Mouse (Mus musculus): ENCODE measurements around the gene Cacnb4. TPM values are rescaled to one million over a fixed set of nuclear protein-coding genes. Genes with fewer than 3 reads are reported as not detected.

Cacnb4 gene
- polyA plus RNA-seq, 1 experiment = 0.01 TPM

DNA sequence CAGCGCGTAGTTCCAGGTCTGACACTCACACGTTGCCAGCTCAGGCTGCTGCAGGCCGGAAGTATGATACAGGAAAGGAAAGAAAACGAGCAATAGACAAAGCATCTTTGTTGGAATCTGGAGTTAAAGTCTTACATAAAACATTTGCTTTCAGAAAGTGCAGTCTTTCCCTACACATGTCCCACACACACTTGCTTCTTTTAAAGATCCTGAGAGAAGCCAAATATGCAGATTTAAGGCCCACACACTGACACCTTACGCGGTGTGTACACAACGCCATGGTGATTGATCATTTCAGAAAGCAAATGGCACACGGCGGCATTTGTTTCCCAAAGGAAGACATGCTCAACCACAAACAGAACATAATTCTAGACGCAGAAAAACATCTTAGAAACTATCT, 129.3 kb downstream of the Cacnb4 start:
- no peak overlapping the region for H3ac ChIP-seq (ENCODE audit: control insufficient read depth, insufficient read length)
- no peaks in the 10 kb centered on the region for H3K79me2 ChIP-seq (ENCODE audit: control insufficient read depth, insufficient read depth)
- no peaks in the 10 kb centered on the region for H3K36me3 ChIP-seq (ENCODE audit: control insufficient read depth, insufficient read depth)
- H3K4me2 ChIP-seq (ENCODE audit: low read depth) = no peak overlapping the region
- no peak overlapping the region for H3K4me3 ChIP-seq
- no peaks in the 10 kb centered on the region for H3K27me3 ChIP-seq (ENCODE audit: control insufficient read depth, insufficient read depth, insufficient read length)
- no peak for TF ChIP-seq POLR2A (IDR thresholded peaks at IDR 0.05; ENCODE audit: insufficient read length, low read depth)
- TF ChIP-seq MAX (IDR thresholded peaks at IDR 0.05; ENCODE audit: low read depth) = no peak
- no peak for TF ChIP-seq REST (IDR thresholded peaks at IDR 0.05; ENCODE audit: insufficient read depth, insufficient read length)
- TF ChIP-seq MYOD1 (IDR thresholded peaks at IDR 0.05; ENCODE audit: control insufficient read depth in 1 of 3, insufficient read length in 2 of 3, low read depth in 2 of 3) = no peak
- no peak for TF ChIP-seq E2F4 (IDR thresholded peaks at IDR 0.05; ENCODE audit: insufficient read depth)
- TF ChIP-seq SRF (IDR thresholded peaks at IDR 0.05; ENCODE audit: control insufficient read depth, insufficient read length, low read depth) = no peak
- TF ChIP-seq POLR2AphosphoS2 (IDR thresholded peaks at IDR 0.05; ENCODE audit: insufficient read length, low read depth) = no peak
- no peak for TF ChIP-seq MYOG (IDR thresholded peaks at IDR 0.05; ENCODE audit: control insufficient read depth in 1 of 3, insufficient read depth in 1 of 3, insufficient read length in 2 of 3, low read depth in 2 of 3)

DNA sequence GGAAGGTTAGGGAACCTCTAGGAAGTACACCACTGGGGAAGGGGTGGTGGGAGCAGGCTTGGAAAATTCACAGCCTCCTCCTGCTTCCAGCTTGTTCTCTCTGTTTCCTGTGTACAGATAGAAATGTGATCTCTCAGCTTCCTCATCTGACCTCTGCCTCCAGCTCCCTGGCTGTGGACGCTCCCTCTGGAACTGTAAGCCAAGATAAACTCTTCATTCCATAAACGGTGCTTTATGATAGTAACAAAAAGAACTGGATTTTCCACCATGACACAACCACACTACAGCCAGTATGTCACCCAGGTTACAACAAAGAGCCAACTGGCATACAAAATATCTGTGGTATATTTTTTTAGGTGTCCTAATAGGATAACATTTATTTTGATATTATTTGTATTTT, 132.1 kb downstream of the Cacnb4 start:
- no peak for TF ChIP-seq POLR2AphosphoS2 (IDR thresholded peaks at IDR 0.05; ENCODE audit: insufficient read length, low read depth)
- no peak for TF ChIP-seq TCF3 (IDR thresholded peaks at IDR 0.05; ENCODE audit: insufficient read length, low read depth)
- no peak for TF ChIP-seq CEBPB (IDR thresholded peaks at IDR 0.05; ENCODE audit: insufficient read depth, poor library complexity, severe bottlenecking)
- TF ChIP-seq MAX (IDR thresholded peaks at IDR 0.05; ENCODE audit: low read depth) = no peak

DNA sequence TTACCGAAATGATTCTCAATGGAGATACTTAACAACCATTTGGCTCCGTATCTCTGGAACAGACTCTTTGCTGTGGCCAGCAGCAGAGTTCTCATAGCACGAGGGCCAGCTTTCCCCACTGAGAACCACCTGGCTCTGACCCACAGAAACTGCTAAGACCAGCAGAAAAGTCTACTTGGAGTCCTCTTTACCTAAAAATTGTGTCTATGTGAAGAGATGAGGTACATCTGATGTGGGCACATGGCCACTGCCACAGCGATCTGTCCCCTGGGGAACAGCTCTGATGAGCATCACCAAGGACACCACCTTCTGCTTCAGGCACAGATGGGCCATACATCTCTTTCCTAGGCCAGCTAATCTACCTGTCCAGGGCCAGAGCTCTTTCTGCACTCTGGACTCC, 135.6 kb downstream of the Cacnb4 start:
- no peaks in the 10 kb centered on the region for H3K36me3 ChIP-seq (ENCODE audit: control insufficient read depth, insufficient read depth)
- no peak overlapping the region for H3K4me3 ChIP-seq
- H3K79me2 ChIP-seq (ENCODE audit: control insufficient read depth, insufficient read depth) = no peaks in the 10 kb centered on the region
- peaks cover 5% of the 10 kb centered on the region for H3K27me3 ChIP-seq (ENCODE audit: control insufficient read depth, insufficient read depth, insufficient read length)
- no peak overlapping the region for H3K4me2 ChIP-seq (ENCODE audit: low read depth)
- TF ChIP-seq POLR2A (IDR thresholded peaks at IDR 0.05; ENCODE audit: insufficient read length, low read depth) (no peak), E2F4 (IDR thresholded peaks at IDR 0.05; ENCODE audit: insufficient read depth) (no peak), MYOG (IDR thresholded peaks at IDR 0.05; ENCODE audit: control insufficient read depth in 1 of 3, insufficient read depth in 1 of 3, insufficient read length in 2 of 3, low read depth in 2 of 3) (no peak), MYOD1 (IDR thresholded peaks at IDR 0.05; ENCODE audit: control insufficient read depth in 1 of 3, insufficient read length in 2 of 3, low read depth in 2 of 3) (no peak), TCF3 (IDR thresholded peaks at IDR 0.05; ENCODE audit: insufficient read length, low read depth) (no peak), USF1 (IDR thresholded peaks at IDR 0.05; ENCODE audit: low read depth) (no peak), REST (IDR thresholded peaks at IDR 0.05; ENCODE audit: insufficient read depth, insufficient read length) (no peak), TCF12 (IDR thresholded peaks at IDR 0.05; ENCODE audit: insufficient read depth, poor library complexity, severe bottlenecking) (no peak), MAX (IDR thresholded peaks at IDR 0.05; ENCODE audit: low read depth) (no peak), SRF (IDR thresholded peaks at IDR 0.05; ENCODE audit: control insufficient read depth, insufficient read length, low read depth) (no peak), POLR2AphosphoS2 (IDR thresholded peaks at IDR 0.05; ENCODE audit: insufficient read length, low read depth) (no peak), CEBPB (IDR thresholded peaks at IDR 0.05; ENCODE audit: insufficient read depth, poor library complexity, severe bottlenecking) (no peak)
- H3ac ChIP-seq (ENCODE audit: control insufficient read depth, insufficient read length) = no peak overlapping the region

More for the DNA sequence above, 132.1 kb downstream of the Cacnb4 start:
- Histone ChIP-seq H3K79me2 (ENCODE audit: control insufficient read depth, insufficient read depth) (no peaks in the 10 kb centered on the region), H3ac (ENCODE audit: control insufficient read depth, insufficient read length) (no peak overlapping the region), H3K27me3 (ENCODE audit: control insufficient read depth, insufficient read depth, insufficient read length) (no peaks in the 10 kb centered on the region), H3K36me3 (ENCODE audit: control insufficient read depth, insufficient read depth) (no peaks in the 10 kb centered on the region), H3K4me3 (no peak overlapping the region), H3K4me2 (ENCODE audit: low read depth) (no peak overlapping the region)

DNA sequence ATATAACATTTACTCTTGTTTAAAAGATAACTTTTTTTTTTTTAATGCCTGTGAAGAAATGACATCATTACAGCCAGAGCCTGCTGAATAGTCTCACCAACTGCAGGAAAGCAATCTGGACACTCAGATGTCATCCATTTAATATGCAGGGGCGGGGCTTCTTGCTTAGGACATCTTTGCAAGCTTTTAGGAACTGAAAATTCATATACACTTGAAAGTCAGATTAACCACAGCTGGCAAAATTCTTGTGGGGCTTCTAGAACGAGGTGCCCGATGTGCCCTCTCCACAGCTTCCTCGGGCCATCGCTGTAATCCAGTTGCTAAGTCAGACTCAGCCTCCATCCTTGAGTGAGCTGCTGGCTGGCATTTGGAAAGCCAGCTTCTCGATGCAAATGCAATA, 137.3 kb downstream of the Cacnb4 start:
- H3K4me2 ChIP-seq (ENCODE audit: low read depth) = no peak overlapping the region
- H3K4me3 ChIP-seq = no peak overlapping the region
- H3K36me3 ChIP-seq (ENCODE audit: control insufficient read depth, insufficient read depth) = no peaks in the 10 kb centered on the region
- H3K27me3 ChIP-seq (ENCODE audit: control insufficient read depth, insufficient read depth, insufficient read length) = peaks cover 5% of the 10 kb centered on the region
- no peak overlapping the region for H3ac ChIP-seq (ENCODE audit: control insufficient read depth, insufficient read length)
- TF ChIP-seq POLR2A (IDR thresholded peaks at IDR 0.05; ENCODE audit: insufficient read length, low read depth) (no peak), USF1 (IDR thresholded peaks at IDR 0.05; ENCODE audit: low read depth) (no peak), SRF (IDR thresholded peaks at IDR 0.05; ENCODE audit: control insufficient read depth, insufficient read length, low read depth) (no peak), CEBPB (IDR thresholded peaks at IDR 0.05; ENCODE audit: insufficient read depth, poor library complexity, severe bottlenecking) (no peak), TCF3 (IDR thresholded peaks at IDR 0.05; ENCODE audit: insufficient read length, low read depth) (no peak), E2F4 (IDR thresholded peaks at IDR 0.05; ENCODE audit: insufficient read depth) (no peak), REST (IDR thresholded peaks at IDR 0.05; ENCODE audit: insufficient read depth, insufficient read length) (no peak), TCF12 (IDR thresholded peaks at IDR 0.05; ENCODE audit: insufficient read depth, poor library complexity, severe bottlenecking) (no peak), MAX (IDR thresholded peaks at IDR 0.05; ENCODE audit: low read depth) (no peak), MYOG (IDR thresholded peaks at IDR 0.05; ENCODE audit: control insufficient read depth in 1 of 3, insufficient read depth in 1 of 3, insufficient read length in 2 of 3, low read depth in 2 of 3) (no peak), MYOD1 (IDR thresholded peaks at IDR 0.05; ENCODE audit: control insufficient read depth in 1 of 3, insufficient read length in 2 of 3, low read depth in 2 of 3) (no peak), POLR2AphosphoS2 (IDR thresholded peaks at IDR 0.05; ENCODE audit: insufficient read length, low read depth) (no peak)
- H3K79me2 ChIP-seq (ENCODE audit: control insufficient read depth, insufficient read depth) = no peaks in the 10 kb centered on the region

DNA sequence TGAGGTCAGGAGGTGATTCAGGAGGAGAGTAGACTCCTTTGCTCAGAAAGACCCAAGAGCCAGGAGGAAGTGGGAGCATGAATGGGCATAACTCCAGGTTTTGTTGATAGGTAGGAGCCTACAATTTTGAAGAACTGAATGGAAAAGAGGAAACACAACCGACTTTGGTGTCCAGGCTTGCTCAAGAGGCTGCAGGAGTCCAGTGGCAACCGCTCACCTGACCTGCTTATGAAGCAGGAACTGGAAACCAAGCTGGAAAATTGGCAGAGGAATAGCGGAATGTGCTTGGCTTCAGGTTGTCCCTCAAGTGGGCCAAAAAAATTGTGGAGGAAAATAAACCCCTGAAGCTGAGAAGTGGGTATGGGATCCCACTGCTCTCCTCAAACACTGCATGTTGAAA, 139.0 kb downstream of the Cacnb4 start:
- Histone ChIP-seq H3K79me2 (ENCODE audit: control insufficient read depth, insufficient read depth) (no peaks in the 10 kb centered on the region), H3K4me3 (no peak overlapping the region), H3K4me2 (ENCODE audit: low read depth) (no peak overlapping the region), H3K36me3 (ENCODE audit: control insufficient read depth, insufficient read depth) (no peaks in the 10 kb centered on the region), H3ac (ENCODE audit: control insufficient read depth, insufficient read length) (no peak overlapping the region), H3K27me3 (ENCODE audit: control insufficient read depth, insufficient read depth, insufficient read length) (peaks cover 5% of the 10 kb centered on the region)
- TF ChIP-seq MYOD1 (IDR thresholded peaks at IDR 0.05; ENCODE audit: control insufficient read depth in 1 of 3, insufficient read length in 2 of 3, low read depth in 2 of 3) = no peak
- no peak for TF ChIP-seq E2F4 (IDR thresholded peaks at IDR 0.05; ENCODE audit: insufficient read depth)
- no peak for TF ChIP-seq USF1 (IDR thresholded peaks at IDR 0.05; ENCODE audit: low read depth)
- no peak for TF ChIP-seq TCF12 (IDR thresholded peaks at IDR 0.05; ENCODE audit: insufficient read depth, poor library complexity, severe bottlenecking)

Data from myocyte (in vitro differentiated cells).